Mouse (Mus musculus): ENCODE results near the gene Scaf4. TPM values are rescaled to one million over a fixed set of nuclear protein-coding genes. Genes with fewer than 3 reads are reported as not detected.

The Scaf4 gene
- polyA plus RNA-seq, 1 experiment from 2014 or later, result 25.0 TPM

DNA sequence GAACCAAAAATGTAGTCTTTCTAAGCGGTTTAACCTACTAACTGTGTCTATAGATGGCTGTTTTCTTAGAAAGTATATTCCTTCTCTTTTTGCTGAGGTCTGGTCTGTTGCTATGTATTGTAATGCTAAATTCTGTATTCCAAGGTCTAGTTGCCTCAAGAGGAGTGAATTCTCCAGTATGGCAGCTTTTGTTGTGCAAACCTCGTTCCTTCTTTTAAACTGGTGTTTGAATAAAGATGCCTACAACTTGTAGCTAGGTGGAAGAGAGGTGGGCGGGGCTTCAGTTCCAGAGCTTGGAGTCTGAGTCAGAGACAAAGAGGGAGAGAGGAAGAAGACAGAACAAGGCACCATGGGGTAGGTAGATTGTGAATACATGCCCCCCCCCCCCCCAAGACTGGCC lies 25.5 kb upstream of the Scaf4 start:
- no peaks in the 10 kb centered on the region for H3K4me1 ChIP-seq
- H3K4me3 ChIP-seq, result no peak overlapping the region
- no peak overlapping the region for H3K27ac ChIP-seq (replicated peaks)
- H3K9me3 ChIP-seq, result no peaks in the 10 kb centered on the region
- H3K4me2 ChIP-seq (replicated peaks), result no peak overlapping the region
- no peak for ATAC-seq (replicated peaks)
- H3K27me3 ChIP-seq, result no peaks in the 10 kb centered on the region
- no peak overlapping the region for H3K9ac ChIP-seq (replicated peaks)
- 51% methylated on average over 3 of the region's 3 CpGs for WGBS
- no peaks in the 10 kb centered on the region for H3K36me3 ChIP-seq

DNA sequence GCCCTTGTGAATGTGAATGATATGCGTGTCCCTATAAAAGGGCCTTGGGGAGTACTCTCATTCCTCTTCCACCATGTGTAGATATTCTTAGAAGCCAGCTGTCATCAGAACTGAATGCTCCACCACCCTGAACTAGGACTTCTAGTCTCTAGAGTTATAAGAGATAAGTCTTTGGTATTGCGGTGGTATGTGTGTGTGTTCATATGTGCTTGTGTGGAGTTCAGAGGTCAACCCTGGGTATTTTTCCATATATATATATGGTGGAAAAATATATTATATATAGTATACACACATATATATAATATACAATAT lies 19.6 kb upstream of the Scaf4 start:
- Histone ChIP-seq H3K9me3 (no peaks in the 10 kb centered on the region), H3K9ac (replicated peaks) (no peak overlapping the region), H3K36me3 (no peaks in the 10 kb centered on the region), H3K4me3 (no peak overlapping the region), H3K27ac (replicated peaks) (no peak overlapping the region), H3K27me3 (no peaks in the 10 kb centered on the region), H3K4me1 (peaks cover 1% of the 10 kb centered on the region), H3K4me2 (replicated peaks) (no peak overlapping the region)
- ATAC-seq (replicated peaks), result no peak
- 91% methylated on average over 2 of the region's 2 CpGs for WGBS

DNA sequence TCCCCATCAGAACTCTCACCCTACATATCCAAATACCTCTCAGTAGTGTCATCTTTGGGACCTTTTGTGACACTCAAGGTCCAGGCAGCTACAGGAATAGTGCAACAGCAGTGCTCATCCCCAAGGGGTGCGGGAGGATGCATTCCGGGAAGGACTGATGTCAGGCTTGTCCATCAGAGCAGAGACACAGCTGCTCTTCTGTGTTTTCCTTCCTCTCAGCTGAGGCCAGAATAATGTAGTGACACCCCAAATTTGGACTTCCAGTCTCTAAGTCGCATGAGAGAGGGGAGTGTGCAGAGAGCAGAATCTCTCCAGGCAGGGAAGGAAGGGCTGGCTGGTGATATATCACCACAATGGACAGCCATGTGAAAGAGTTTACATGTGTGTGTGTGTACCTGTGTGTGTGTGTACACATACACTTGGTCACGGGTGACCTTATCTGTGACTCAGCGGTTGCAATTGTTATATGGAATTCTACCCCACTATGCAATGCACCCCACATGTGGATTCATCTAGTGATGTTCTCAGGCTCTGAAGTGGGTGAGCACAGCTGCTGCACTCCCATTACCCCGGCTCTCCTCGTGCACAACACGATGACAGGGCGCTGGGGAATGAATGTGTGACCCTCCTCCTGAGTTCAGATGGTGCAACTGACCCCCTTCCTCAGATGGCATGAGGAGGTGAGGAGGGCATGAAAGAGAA lies 19.1 kb upstream of the Scaf4 start:
- no peak for ATAC-seq (replicated peaks)
- WGBS, result 81% methylated on average over 9 of the region's 9 CpGs
- Histone ChIP-seq H3K36me3 (no peaks in the 10 kb centered on the region), H3K4me1 (peaks cover 6% of the 10 kb centered on the region), H3K27me3 (no peaks in the 10 kb centered on the region), H3K27ac (replicated peaks) (no peak overlapping the region), H3K9me3 (no peaks in the 10 kb centered on the region), H3K4me3 (no peak overlapping the region), H3K4me2 (replicated peaks) (no peak overlapping the region), H3K9ac (replicated peaks) (no peak overlapping the region)

DNA sequence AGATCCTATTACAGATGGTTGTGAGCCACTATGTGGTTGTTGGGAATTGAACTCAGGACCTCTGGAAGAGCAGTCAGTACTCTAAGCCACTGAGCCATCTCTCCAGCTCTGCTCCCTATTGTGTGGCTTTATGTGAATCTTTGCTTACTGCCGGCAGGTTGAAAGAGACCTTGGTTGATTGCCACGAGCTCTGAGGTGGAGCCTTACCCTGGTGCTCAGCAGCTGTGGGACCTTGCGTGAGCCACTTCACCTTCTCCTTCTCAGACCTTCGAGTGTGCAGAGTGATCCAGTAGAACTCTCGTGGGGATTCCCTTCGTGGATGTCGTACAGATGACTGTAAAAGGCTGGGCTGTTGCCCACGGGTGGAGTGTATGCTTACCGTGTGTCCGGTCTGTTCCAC lies 17.4 kb upstream of the Scaf4 start:
- no peak for ATAC-seq (replicated peaks)
- H3K4me2 ChIP-seq (replicated peaks), result no peak overlapping the region
- 82% methylated on average over 10 of the region's 10 CpGs for WGBS
- H3K4me1 ChIP-seq, result peaks cover 13% of the 10 kb centered on the region
- H3K27me3 ChIP-seq, result no peaks in the 10 kb centered on the region
- no peak overlapping the region for H3K27ac ChIP-seq (replicated peaks)
- H3K36me3 ChIP-seq, result no peaks in the 10 kb centered on the region
- H3K9ac ChIP-seq (replicated peaks), result no peak overlapping the region
- H3K4me3 ChIP-seq, result no peak overlapping the region
- H3K9me3 ChIP-seq, result no peaks in the 10 kb centered on the region

DNA sequence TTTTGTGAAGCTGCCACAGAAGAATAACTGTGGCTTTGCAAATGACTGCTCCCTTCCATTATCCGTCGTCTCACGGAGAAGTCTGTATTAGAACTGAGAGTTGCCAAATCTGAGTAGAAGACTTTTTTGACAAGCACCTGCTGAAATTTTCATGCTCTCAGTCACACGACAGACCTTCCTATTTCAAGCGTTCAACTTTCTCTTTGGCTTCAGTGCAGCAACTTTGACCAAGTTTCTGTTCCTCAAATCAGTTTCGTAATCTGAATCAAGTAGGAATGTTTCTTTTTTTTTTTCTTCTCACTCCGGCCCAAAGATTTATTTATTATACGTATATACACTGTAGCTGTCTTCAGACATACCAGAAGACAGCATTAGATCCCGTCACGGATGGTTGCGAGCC lies 16.6 kb upstream of the Scaf4 start:
- 91% methylated on average over 11 of the region's 11 CpGs for WGBS

DNA sequence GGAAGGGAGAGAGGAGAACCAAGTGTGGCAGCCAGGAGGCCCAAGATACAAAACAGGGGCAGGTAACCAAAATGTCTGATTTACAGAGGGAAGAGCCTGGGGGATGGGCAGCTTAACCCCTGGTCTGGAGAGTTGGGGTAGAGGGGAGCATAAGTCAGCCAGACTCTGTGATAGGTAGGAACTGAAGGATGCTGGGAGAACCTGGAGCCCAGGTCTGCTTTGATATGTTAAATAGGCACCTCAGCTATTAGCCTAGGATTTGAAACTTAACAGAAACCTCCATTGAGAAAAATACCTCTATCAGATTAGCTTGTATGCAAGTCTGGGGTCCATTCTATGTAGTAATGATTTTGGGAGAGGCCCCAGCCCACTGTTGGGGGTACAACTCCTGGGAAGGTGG lies 15.3 kb upstream of the Scaf4 start:
- peaks cover 13% of the 10 kb centered on the region for H3K4me1 ChIP-seq
- H3K4me3 ChIP-seq, result no peak overlapping the region
- H3K27me3 ChIP-seq, result no peaks in the 10 kb centered on the region
- H3K36me3 ChIP-seq, result no peaks in the 10 kb centered on the region
- H3K27ac ChIP-seq (replicated peaks), result no peak overlapping the region
- H3K9ac ChIP-seq (replicated peaks), result no peak overlapping the region
- ATAC-seq (replicated peaks), result no peak
- no peak overlapping the region for H3K4me2 ChIP-seq (replicated peaks)
- no peaks in the 10 kb centered on the region for H3K9me3 ChIP-seq

More for the DNA sequence above, 16.6 kb upstream of the Scaf4 start:
- no peak for ATAC-seq (replicated peaks)
- Histone ChIP-seq H3K4me3 (no peak overlapping the region), H3K4me1 (peaks cover 13% of the 10 kb centered on the region), H3K27me3 (no peaks in the 10 kb centered on the region), H3K9me3 (no peaks in the 10 kb centered on the region), H3K4me2 (replicated peaks) (no peak overlapping the region), H3K9ac (replicated peaks) (no peak overlapping the region), H3K36me3 (no peaks in the 10 kb centered on the region), H3K27ac (replicated peaks) (no peak overlapping the region)

DNA sequence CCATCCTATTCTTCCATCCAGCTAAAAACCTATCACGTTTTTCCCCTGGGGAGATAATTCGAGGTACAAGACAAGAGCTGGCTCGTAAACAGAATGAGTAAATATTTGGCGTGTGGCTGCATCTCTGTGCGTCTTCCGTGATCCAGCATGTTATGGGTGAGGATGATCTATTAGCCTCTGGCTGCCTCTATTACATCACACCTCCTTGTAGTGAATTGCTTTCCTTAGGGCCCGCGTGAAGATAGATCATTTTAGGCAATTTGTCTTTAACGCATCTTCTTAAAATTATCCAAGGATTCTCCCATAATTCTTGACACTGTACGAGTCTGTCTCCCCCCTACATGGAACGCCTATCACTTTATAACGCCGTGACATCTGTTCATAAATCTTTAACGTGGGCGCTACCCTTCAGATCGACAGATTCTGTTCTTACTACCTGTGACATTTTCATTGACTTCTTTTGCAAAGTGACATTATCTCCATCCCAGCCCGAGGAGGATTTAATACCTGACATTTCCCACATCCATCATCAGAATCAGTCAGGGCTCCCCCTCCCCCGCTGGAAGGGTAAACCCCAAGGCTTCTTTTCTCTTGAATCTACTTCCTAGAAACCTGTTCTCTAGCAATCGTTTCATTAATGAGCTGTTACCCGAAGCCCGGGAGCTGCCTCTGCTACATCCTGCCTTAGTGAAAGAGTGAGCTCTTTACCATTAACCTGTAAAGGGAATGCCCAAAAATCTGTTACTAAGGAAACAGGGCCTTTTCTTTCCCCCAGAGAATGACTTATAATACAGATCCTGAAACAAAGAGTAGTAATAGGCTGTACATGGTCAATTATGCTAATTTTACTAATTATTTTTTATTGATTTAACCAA lies 14.4 kb upstream of the Scaf4 start:
- WGBS, result 9% methylated on average over 21 of the region's 21 CpGs
- peaks cover 13% of the 10 kb centered on the region for H3K4me1 ChIP-seq
- no peaks in the 10 kb centered on the region for H3K27me3 ChIP-seq
- peak overlapping the region; percentile 11; the same call in 1 of the 2 replicates for H3K4me2 ChIP-seq (replicated peaks)
- no peaks in the 10 kb centered on the region for H3K36me3 ChIP-seq
- H3K9ac ChIP-seq (replicated peaks), result no peak overlapping the region
- H3K9me3 ChIP-seq, result no peaks in the 10 kb centered on the region
- ATAC-seq (replicated peaks), result peak; percentile 48; the same call in 1 of the 2 replicates
- H3K4me3 ChIP-seq, result no peak overlapping the region
- peak overlapping the region; percentile 11; the same call in 1 of the 2 replicates for H3K27ac ChIP-seq (replicated peaks)

DNA sequence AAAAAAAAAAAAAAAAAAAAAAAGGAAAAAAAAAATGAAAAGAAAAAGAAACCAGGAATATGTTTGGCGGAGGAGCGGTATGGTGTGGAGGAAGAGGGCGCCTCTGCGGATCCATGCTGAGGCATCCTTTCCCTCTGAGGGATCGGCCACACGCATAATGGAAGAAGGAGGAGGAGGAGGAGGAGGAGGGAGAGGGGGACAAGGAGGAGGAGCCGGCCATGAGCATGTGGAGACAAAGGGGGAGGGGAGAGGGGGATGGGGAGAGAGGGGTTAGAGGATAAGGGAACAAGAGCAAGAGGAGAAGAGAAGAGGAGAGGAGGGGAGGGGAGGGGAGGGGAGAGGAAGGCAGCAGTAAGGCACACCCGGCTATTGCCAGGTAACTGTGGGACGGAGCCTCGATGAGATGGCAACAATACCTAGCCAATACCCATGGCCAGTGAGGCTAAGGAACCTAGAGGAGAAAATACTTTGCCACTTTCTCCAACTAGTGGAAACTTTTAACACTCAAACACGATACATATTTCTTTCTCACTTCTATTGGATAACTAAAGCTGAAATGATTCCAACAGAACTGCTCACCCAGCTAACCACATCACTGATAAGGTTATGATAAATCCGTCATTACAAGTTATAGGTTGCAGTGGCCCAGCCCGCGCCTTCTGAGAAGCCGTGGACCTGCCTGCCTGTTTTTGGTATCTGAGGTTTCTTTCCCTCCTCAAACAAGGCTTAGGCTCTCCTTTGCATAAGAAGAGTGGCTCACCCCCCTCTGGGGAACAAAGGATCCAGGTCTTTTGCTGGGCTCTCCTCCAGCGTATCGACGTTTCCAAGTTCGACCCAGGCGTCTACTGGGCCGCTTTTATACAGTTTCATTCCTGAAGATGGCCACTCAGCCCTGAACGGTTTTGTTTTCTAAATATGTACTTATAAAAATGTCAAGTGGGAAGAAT lies 13.4 kb upstream of the Scaf4 start:
- Histone ChIP-seq H3K27ac (replicated peaks) (0 out of 2 replicates have a peak overlapping the region, but pooled peaks have one; percentile 11), H3K9me3 (no peaks in the 10 kb centered on the region), H3K36me3 (no peaks in the 10 kb centered on the region), H3K27me3 (no peaks in the 10 kb centered on the region), H3K9ac (replicated peaks) (no peak overlapping the region), H3K4me2 (replicated peaks) (peak overlapping the region; percentile 11; the same call in 1 of the 2 replicates), H3K4me3 (no peak overlapping the region), H3K4me1 (peaks cover 13% of the 10 kb centered on the region)
- ATAC-seq (replicated peaks), result 0 out of 2 replicates have a peak, but pooled peaks have one; percentile 33
- 17% methylated on average over 21 of the region's 22 CpGs for WGBS

DNA sequence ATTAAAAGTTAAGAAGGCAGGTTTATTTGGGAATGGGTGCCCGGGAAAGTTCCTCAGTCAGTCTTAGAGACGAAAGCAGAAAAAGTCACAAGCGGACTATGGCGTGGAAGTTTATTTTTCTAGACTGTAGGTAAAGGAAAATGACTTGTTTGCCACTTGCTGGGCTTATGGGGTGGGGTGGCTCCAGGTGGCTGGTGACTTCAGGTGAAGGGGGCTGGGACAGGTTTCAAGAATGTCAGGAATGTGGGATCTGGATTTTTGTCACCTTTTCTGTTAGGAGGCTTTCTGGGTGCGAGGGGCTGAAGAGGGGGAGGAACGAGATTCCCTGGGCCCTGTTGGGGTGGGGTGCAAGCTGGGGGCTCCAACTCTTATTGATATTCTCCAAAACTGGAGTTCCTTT lies 7.4 kb upstream of the Scaf4 start:
- Histone ChIP-seq H3K27ac (replicated peaks) (no peak overlapping the region), H3K4me2 (replicated peaks) (no peak overlapping the region), H3K9ac (replicated peaks) (no peak overlapping the region), H3K4me1 (no peaks in the 10 kb centered on the region), H3K36me3 (no peaks in the 10 kb centered on the region), H3K4me3 (no peak overlapping the region), H3K27me3 (no peaks in the 10 kb centered on the region), H3K9me3 (no peaks in the 10 kb centered on the region)
- ATAC-seq (replicated peaks), result no peak
- WGBS, result 46% methylated on average over 6 of the region's 6 CpGs

DNA sequence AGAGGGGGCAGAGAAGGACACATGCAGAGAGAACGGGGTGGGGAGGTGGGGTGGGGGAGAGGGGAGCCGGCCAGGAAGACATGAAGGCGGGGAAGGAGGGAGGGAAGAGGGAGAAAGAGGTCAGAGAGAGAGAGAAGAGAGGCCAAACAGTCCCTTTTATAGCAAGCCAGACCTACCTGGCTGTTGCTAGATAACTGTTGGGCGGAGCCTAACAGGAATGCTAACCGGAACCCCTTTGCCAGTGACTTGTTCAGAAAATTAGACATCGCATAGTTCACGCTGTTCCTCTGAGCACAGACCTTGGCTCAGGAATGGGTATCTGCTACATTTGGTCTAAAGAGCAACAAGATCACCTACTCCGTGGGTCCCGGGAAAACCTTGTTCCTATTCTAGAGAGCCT lies 6.7 kb upstream of the Scaf4 start:
- no peaks in the 10 kb centered on the region for H3K36me3 ChIP-seq
- no peak overlapping the region for H3K27ac ChIP-seq (replicated peaks)
- H3K4me3 ChIP-seq, result no peak overlapping the region
- H3K9ac ChIP-seq (replicated peaks), result no peak overlapping the region
- 65% methylated on average over 9 of the region's 9 CpGs for WGBS
- H3K27me3 ChIP-seq, result no peaks in the 10 kb centered on the region
- ATAC-seq (replicated peaks), result no peak
- no peaks in the 10 kb centered on the region for H3K9me3 ChIP-seq
- H3K4me1 ChIP-seq, result no peaks in the 10 kb centered on the region
- no peak overlapping the region for H3K4me2 ChIP-seq (replicated peaks)

DNA sequence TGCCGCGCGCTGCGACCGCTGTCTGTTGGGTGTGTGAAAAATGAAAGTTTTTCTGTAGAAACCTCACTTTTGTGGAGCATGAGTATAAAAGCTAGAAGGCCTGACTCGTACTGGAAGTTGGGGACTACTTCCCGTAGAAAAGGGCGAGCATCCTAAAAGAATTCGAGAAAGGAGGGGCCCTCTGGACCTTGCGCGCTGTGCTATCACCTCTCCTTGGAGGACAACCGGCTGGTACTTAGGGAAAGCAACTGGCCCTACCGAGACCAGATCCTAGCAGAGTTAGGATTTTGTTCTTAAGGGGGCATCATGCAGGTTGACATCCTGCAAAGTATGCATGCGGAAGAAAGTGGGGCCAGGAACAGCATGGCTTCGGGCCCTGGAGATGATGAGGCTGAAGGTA lies 613 bp upstream of the Scaf4 start:
- Histone ChIP-seq H3K4me3 (peak overlapping the region; percentile 99), H3K4me2 (replicated peaks) (peak overlapping the region; percentile 72), H3K9me3 (no peaks in the 10 kb centered on the region), H3K27ac (replicated peaks) (peak overlapping the region; percentile 92), H3K36me3 (no peaks in the 10 kb centered on the region), H3K4me1 (peaks cover 40% of the 10 kb centered on the region), H3K27me3 (no peaks in the 10 kb centered on the region), H3K9ac (replicated peaks) (peak overlapping the region; percentile 98)
- WGBS, result 4% methylated on average over 15 of the region's 15 CpGs
- ATAC-seq (replicated peaks), result peak; percentile 3
